Mouse (Mus musculus) liver, adult 2 months (tissue): ENCODE measurements at regions not wholly inside any gene's neighbourhood (a gene's known extent, or its start where the extent isn't known, plus 50 kb on each side); places are given as distances from the start of the nearest gene placed in this dataset.
A peak's percentile ranks its signal among the peaks of the same experiment; 100 is the strongest.

Experiments used
- DNase-seq: peaks from one replicate; pipeline ENCODE4 v3.0.0-alpha.2; 2011; ENCODE audit warnings: low read depth, low spot score; ENCODE audit errors: extremely low read depth
- H3K27ac ChIP-seq: fragments of 200-500 bp; replicated peaks from 2 replicates; pipeline ENCODE4 v1.5.1; 2012; ENCODE audit warnings: low read depth, mild to moderate bottlenecking, control low read depth, inconsistent platforms, low read length; ENCODE audit not compliant: insufficient read depth
- H3K27me3 ChIP-seq: fragments of 200-500 bp; 2 replicates; pipeline ENCODE4 v1.6.1; 2012; ENCODE audit warnings: mild to moderate bottlenecking, moderate library complexity, low read length, inconsistent platforms; ENCODE audit not compliant: control insufficient read depth, insufficient read depth
- H3K36me3 ChIP-seq: fragments of 200-500 bp; 2 replicates; pipeline ENCODE4 v1.6.1; 2012; ENCODE audit warnings: low read length, inconsistent platforms; ENCODE audit not compliant: control insufficient read depth, insufficient read depth
- H3K4me1 ChIP-seq: fragments of 200-500 bp; 2 replicates; pipeline ENCODE4 v1.6.1; 2011; ENCODE audit warnings: low read length; ENCODE audit not compliant: control insufficient read depth, insufficient read depth
- H3K4me3 ChIP-seq: fragments of 200-500 bp; 2 replicates; pipeline ENCODE4 v1.5.1; 2011; ENCODE audit warnings: low read depth, mild to moderate bottlenecking, control low read depth, low read length, moderate library complexity; ENCODE audit not compliant: insufficient read depth
- H3K79me2 ChIP-seq: fragments of 200-500 bp; 2 replicates; pipeline ENCODE4 v1.6.1; 2012; ENCODE audit warnings: inconsistent platforms, mild to moderate bottlenecking, low read length, moderate library complexity; ENCODE audit not compliant: control insufficient read depth, insufficient read depth
- H3K9ac ChIP-seq: fragments of 200-500 bp; 2 replicates; pipeline ENCODE4 v1.6.1; 2012; ENCODE audit warnings: low read depth, mild to moderate bottlenecking, control low read depth, inconsistent platforms, low read length
- CTCF ChIP-seq: fragments of 200-500 bp; IDR thresholded peaks from 2 replicates; pipeline ENCODE4 v1.5.1; 2011; ENCODE audit warnings: low read depth, low read length, control low read depth
- POLR2A ChIP-seq: fragments of 200-500 bp; IDR thresholded peaks from 2 replicates; pipeline ENCODE4 v1.6.1; 2011; ENCODE audit warnings: low read length, control low read depth; ENCODE audit not compliant: insufficient read depth; ENCODE audit errors: extremely low read depth
- WGBS: fragments of 180-500 bp; shearing (Covaris S2); methylation state at CpG from one replicate; pipeline ENCODE4 v1.1.7; 2018; 5-methylcytosine and 5-hydroxymethylcytosine counted together

DNA sequence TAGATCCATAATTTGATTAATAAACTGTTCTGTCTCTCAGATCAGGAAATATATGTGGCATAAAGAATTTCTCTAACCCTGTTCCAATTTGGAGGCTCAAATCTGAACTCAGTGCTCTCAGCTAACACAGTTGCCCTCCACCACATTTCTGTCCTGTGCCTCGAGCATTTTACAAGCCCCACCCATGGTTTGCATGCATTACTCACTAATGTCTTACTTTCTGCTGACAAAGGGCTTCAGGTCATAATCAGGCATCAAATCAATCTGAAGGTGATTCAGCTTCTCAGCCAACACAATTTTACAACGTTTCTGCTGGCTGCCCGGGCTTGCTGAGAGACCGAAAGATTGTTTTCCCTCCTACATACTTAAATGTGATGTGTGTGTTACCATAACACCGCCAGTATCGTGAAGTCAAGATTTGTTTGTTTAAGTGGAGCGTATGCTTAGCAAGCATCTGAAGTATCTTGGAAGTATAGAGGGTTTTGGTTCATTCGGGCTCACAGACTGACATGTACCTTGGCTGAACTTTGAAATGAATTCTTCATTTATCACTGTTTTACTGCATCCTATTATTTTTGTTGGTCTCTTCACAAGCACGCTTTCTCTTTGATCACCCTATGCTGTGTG, 139.9 kb upstream of the Sema3d start:
- Histone ChIP-seq H3K4me1 (no peaks in the 10 kb centered on the region), H3K36me3 (no peaks in the 10 kb centered on the region), H3K27ac (no peak overlapping the region), H3K27me3 (no peaks in the 10 kb centered on the region), H3K4me3 (no peak overlapping the region), H3K9ac (no peak overlapping the region), H3K79me2 (no peaks in the 10 kb centered on the region)
- WGBS: 68% methylated on average over 9 of the region's 9 CpGs
- TF ChIP-seq POLR2A (no peak), CTCF (no peak)
- no peak for DNase-seq

DNA sequence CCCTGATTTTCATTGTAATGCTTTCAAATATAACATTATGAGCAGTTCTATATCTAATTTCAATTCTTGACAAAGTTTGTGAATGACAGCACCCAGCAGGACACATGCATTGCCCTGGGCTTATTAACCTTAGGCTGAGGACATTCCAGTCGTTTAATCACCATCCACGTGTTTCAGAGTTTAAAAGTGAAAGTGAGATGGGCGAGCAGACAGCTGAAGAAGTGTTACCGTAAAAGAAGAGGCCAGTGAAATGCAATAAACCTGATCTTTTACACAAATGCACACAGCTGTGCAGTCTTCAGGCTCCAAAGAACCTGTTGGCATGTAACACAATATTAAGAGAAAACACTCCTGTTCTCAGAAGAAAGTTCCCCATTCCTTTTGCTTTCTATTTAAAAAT, 89.5 kb upstream of the Sema3d start:
- no peaks in the 10 kb centered on the region for H3K4me1 ChIP-seq
- H3K9ac ChIP-seq: no peak overlapping the region
- no peak for TF ChIP-seq POLR2A
- no peak for TF ChIP-seq CTCF
- H3K36me3 ChIP-seq: no peaks in the 10 kb centered on the region
- no peaks in the 10 kb centered on the region for H3K79me2 ChIP-seq
- H3K27ac ChIP-seq: no peak overlapping the region
- DNase-seq: no peak
- WGBS: 55% methylated on average over 4 of the region's 4 CpGs
- no peaks in the 10 kb centered on the region for H3K27me3 ChIP-seq
- no peak overlapping the region for H3K4me3 ChIP-seq

DNA sequence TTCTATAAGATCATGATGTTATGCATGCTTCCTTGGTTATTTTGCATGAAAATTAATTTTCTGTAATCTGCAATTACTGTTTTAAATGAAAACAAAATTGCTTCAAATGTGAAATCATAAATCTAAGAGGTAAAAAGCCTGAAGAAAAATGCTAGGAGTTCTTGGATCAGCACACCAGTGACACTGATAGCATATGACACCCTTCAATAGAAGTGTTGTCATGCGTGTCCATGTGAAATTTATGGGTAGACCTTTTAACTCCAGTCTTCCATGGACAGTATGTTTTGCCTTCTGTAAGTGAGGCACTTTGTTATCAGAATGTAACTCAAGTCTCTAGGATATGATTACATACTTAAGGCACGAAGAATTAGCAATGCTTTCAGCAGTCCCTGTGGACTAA, 85.9 kb upstream of the Sema3d start:
- no peaks in the 10 kb centered on the region for H3K4me1 ChIP-seq
- no peak overlapping the region for H3K27ac ChIP-seq
- H3K36me3 ChIP-seq: no peaks in the 10 kb centered on the region
- no peak overlapping the region for H3K4me3 ChIP-seq
- H3K27me3 ChIP-seq: no peaks in the 10 kb centered on the region
- H3K9ac ChIP-seq: no peak overlapping the region
- TF ChIP-seq CTCF: no peak
- TF ChIP-seq POLR2A: no peak
- DNase-seq: no peak
- H3K79me2 ChIP-seq: no peaks in the 10 kb centered on the region
- 75% methylated on average over 2 of the region's 2 CpGs for WGBS

DNA sequence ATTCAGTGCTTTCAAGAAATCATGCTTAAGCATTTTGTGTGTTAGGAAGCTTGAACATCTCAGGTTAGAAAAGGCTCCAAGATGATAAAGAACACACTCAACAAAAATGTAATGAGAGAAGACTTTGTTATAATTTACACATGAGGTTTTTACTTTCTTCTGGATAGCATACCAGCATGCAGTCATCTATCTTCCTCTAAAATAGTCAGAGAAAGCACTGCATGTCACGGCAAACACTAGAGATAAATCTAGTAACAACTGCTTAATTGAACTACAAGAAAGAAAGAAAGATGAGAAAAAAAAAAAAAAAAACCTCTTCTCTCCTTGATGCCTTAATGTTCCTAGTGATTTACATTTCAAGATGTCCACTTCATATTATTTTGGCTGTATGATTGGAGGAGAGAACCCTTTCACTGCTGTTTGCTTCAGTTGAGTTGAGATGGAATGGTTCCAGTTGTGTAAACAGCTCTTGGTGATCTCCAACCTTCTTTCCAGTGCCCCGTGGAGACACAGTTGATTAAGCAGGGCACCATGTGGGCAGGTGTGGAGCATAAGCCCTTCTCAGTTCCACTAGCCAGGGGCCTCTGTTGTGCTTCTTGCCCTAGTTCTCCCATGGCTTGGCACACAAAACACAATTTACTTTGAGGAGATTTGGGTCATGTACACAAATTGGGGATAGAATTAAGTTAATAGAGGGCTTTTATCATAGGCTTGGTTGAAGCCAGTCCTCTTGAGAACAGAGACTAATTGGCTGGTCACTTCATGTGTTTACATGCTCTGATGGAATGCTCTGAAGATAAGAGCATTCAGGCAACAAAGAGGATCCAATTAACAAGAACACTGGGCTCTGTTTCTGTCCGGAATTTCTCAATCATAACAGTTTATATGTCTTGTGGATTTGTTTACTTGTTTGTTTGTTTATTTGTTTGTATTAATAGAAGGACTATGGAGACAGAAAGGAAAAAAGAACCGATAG, 81.1 kb upstream of the Sema3d start:
- WGBS: 40% methylated on average over 4 of the region's 4 CpGs
- H3K27me3 ChIP-seq: no peaks in the 10 kb centered on the region
- H3K27ac ChIP-seq: no peak overlapping the region
- no peak overlapping the region for H3K9ac ChIP-seq
- peak; percentile 47 for DNase-seq
- H3K79me2 ChIP-seq: no peaks in the 10 kb centered on the region
- no peak overlapping the region for H3K4me3 ChIP-seq
- H3K4me1 ChIP-seq: no peaks in the 10 kb centered on the region
- no peaks in the 10 kb centered on the region for H3K36me3 ChIP-seq
- no peak for TF ChIP-seq POLR2A
- TF ChIP-seq CTCF: no peak

DNA sequence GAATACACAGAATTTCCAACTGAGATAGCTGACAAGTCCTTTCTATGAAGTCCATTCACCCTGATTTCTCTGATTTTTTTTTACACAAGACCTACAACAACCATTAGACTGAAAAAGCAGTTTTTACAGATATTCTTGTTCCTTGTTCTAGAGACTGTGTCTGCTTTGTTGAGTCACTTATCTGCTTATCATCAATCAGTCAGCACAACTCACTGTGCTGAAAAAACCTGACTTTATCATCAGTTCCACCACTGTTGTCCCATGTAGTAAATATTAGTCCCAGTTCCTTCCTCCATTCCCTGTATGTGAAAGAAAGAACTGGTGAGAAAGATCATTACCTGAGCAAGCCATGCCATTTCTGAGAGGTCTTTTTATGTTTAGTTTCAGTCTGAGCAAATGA, 73.8 kb upstream of the Sema3d start:
- H3K4me1 ChIP-seq: no peaks in the 10 kb centered on the region
- no peak for DNase-seq
- no peaks in the 10 kb centered on the region for H3K36me3 ChIP-seq
- no peak overlapping the region for H3K9ac ChIP-seq
- no peak overlapping the region for H3K4me3 ChIP-seq
- no peaks in the 10 kb centered on the region for H3K27me3 ChIP-seq
- TF ChIP-seq CTCF (no peak), POLR2A (no peak)
- no peak overlapping the region for H3K27ac ChIP-seq
- H3K79me2 ChIP-seq: no peaks in the 10 kb centered on the region
